Mouse (Mus musculus) lung, postnatal 0 days (tissue): ENCODE data around the gene Ttc22. TPM values are rescaled to one million over a fixed set of nuclear protein-coding genes. Genes with fewer than 3 reads are reported as not detected.

Source experiments
- ATAC-seq: fragments of 200-750 bp; cut with Nextera tagmentation; 2 replicates; pipeline ENCODE4 v1.8.0; 2017; ENCODE audit warnings: moderate library complexity
- DNase-seq: peaks from one replicate; pipeline ENCODE4 v3.0.0-alpha.2; 2016; ENCODE audit warnings: low spot score
- H3K27ac ChIP-seq: fragments of 300-500 bp; sonication (generic); 2 replicates; pipeline ENCODE4 v1.5.1; 2014; ENCODE audit warnings: antibody characterized with exemption, mild to moderate bottlenecking, low read length, mixed read lengths
- H3K27me3 ChIP-seq: fragments of 300-500 bp; sonication (generic); replicated peaks from 2 replicates; pipeline ENCODE4 v1.6.1; 2014; ENCODE audit warnings: low read length, mixed read lengths; ENCODE audit not compliant: insufficient read depth
- H3K36me3 ChIP-seq: fragments of 300-500 bp; sonication (generic); 2 replicates; pipeline ENCODE4 v1.6.1; 2014; ENCODE audit warnings: low read length, mixed read lengths; ENCODE audit not compliant: insufficient read depth
- H3K4me1 ChIP-seq: fragments of 300-500 bp; sonication (generic); 2 replicates; pipeline ENCODE4 v1.6.1; 2014; ENCODE audit warnings: antibody characterized with exemption, low read depth, low read length, mixed read lengths; ENCODE audit not compliant: insufficient read depth
- H3K4me2 ChIP-seq: fragments of 300-500 bp; sonication (generic); replicated peaks from 2 replicates; pipeline ENCODE4 v1.6.1; 2014; ENCODE audit warnings: low read depth, mild to moderate bottlenecking, low read length, moderate library complexity, mixed read lengths
- H3K4me3 ChIP-seq: fragments of 300-500 bp; sonication (generic); 2 replicates; pipeline ENCODE4 v1.5.1; 2014; ENCODE audit warnings: low read depth, low read length
- H3K9ac ChIP-seq: fragments of 300-500 bp; sonication (generic); replicated peaks from 2 replicates; pipeline ENCODE4 v1.6.1; 2014; ENCODE audit warnings: low read depth, mild to moderate bottlenecking
- H3K9me3 ChIP-seq: fragments of 300-500 bp; sonication (generic); 2 replicates; pipeline ENCODE4 v1.6.1; 2016; ENCODE audit warnings: low read length, mixed read lengths
- CTCF ChIP-seq: IDR thresholded peaks from 2 replicates; pipeline ENCODE4 v1.5.1; 2016; ENCODE audit warnings: antibody characterized with exemption, mild to moderate bottlenecking
- EP300 ChIP-seq: IDR thresholded peaks from 2 replicates; pipeline ENCODE4 v1.6.1; 2016; ENCODE audit warnings: antibody characterized with exemption, mild to moderate bottlenecking, control low read depth
- WGBS: fragments of 180-500 bp; shearing (Covaris S2); extraction: QIAGEN DNeasy Blood & Tissue Kit; methylation state at CpG from one replicate; pipeline ENCODE4 v1.1.7; 2014; 5-methylcytosine and 5-hydroxymethylcytosine counted together
- polyA plus RNA-seq: library from polyadenylated mRNA; unstranded; fragments of >200 nt; fragmentation: Nextera tagmentation; extraction: Ambion mirVana; gene quantifications from 2 replicates; pipeline ENCODE4 v1.2.1, GENCODE M21; 2015

Gene Ttc22
- polyA plus RNA-seq, 1 experiment from 2014 or later, result 2.2 TPM

GRCm38 (mm10) chr4:106645797-106646196 lies 23.6 kb downstream of the Ttc22 start:
- Histone ChIP-seq H3K27ac (no peak overlapping the region), H3K9me3 (no peaks in the 10 kb centered on the region), H3K36me3 (no peaks in the 10 kb centered on the region), H3K27me3 (no peaks in the 10 kb centered on the region), H3K4me1 (peaks cover 7% of the 10 kb centered on the region; the same call in 1 of the 2 replicates), H3K4me2 (no peak overlapping the region), H3K9ac (no peak overlapping the region), H3K4me3 (no peak overlapping the region)
- ATAC-seq (no peak), DNase-seq (no peak)
- TF ChIP-seq CTCF (no peak), EP300 (no peak)
- 69% methylated on average over 5 of the region's 5 CpGs for WGBS

GRCm38 (mm10) chr4:106647137-106647536 lies 24.9 kb downstream of the Ttc22 start:
- Histone ChIP-seq H3K4me3 (no peak overlapping the region), H3K4me1 (peaks cover 14% of the 10 kb centered on the region; the same call in 1 of the 2 replicates), H3K27me3 (no peaks in the 10 kb centered on the region), H3K9ac (no peak overlapping the region), H3K4me2 (no peak overlapping the region), H3K36me3 (no peaks in the 10 kb centered on the region), H3K27ac (no peak overlapping the region), H3K9me3 (no peaks in the 10 kb centered on the region)
- DNase-seq (no peak), ATAC-seq (no peak)
- TF ChIP-seq EP300, result no peak
- TF ChIP-seq CTCF, result no peak
- WGBS, result 84% methylated on average over 6 of the region's 6 CpGs

GRCm38 (mm10) chr4:106650833-106651527 lies 28.7 kb downstream of the Ttc22 start, which contains the start of gene Pars2:
Pars2 (plus strand) TSS chr4:106651069.
- peaks cover 6% of the 10 kb centered on the region; the same call in 1 of the 2 replicates for H3K4me1 ChIP-seq
- DNase-seq (peak; percentile 98), ATAC-seq (peak; percentile 100)
- WGBS, result 3% methylated on average over 40 of the region's 40 CpGs
- no peaks in the 10 kb centered on the region for H3K36me3 ChIP-seq
- no peak within 1 kb of the TSS for H3K27ac ChIP-seq
- peak within 1 kb of the TSS; percentile 81 for H3K4me2 ChIP-seq
- TF ChIP-seq CTCF, result no peak
- TF ChIP-seq EP300, result peak; percentile 54; the same call in 1 of the 2 replicates
- H3K9me3 ChIP-seq, result no peaks in the 10 kb centered on the region
- H3K4me3 ChIP-seq, result peak within 1 kb of the TSS; percentile 51
- no peaks in the 10 kb centered on the region for H3K27me3 ChIP-seq
- H3K9ac ChIP-seq, result peak within 1 kb of the TSS; percentile 60

- Histone ChIP-seq H3K4me1 (peaks cover 6% of the 10 kb centered on the region; the same call in 1 of the 2 replicates), H3K4me2 (no peak overlapping the region), H3K9me3 (no peaks in the 10 kb centered on the region), H3K9ac (no peak overlapping the region), H3K27ac (no peak overlapping the region), H3K27me3 (no peaks in the 10 kb centered on the region), H3K36me3 (no peaks in the 10 kb centered on the region), H3K4me3 (no peak overlapping the region)
- WGBS, result 89% methylated on average over 3 of the region's 3 CpGs
- DNase-seq (no peak), ATAC-seq (no peak)
- no peak for TF ChIP-seq EP300
- no peak for TF ChIP-seq CTCF
These were observed 30.3 kb downstream of the Ttc22 start for GRCm38 (mm10) chr4:106652546-106652945.

DNA sequence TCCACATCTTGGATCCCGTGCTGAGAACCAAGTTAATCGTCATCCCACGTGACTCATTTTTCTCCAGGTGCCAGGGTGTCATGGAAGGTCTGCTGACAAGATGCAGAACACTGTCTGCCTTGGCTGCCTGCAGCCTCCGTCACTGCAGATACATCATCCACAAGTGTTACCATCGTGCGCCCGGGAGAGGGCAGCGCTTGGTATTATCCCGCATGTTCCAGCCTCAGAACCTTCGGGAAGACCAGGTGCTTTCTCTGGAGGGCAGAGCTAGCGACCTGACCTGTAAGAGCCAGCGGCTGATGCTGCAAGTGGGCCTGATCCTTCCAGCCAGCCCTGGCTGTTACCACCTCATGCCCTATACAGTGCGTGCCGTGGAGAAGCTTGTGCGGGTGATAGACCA lies 30.8 kb downstream of the Ttc22 start:
- WGBS, result 94% methylated on average over 15 of the region's 15 CpGs

DNA sequence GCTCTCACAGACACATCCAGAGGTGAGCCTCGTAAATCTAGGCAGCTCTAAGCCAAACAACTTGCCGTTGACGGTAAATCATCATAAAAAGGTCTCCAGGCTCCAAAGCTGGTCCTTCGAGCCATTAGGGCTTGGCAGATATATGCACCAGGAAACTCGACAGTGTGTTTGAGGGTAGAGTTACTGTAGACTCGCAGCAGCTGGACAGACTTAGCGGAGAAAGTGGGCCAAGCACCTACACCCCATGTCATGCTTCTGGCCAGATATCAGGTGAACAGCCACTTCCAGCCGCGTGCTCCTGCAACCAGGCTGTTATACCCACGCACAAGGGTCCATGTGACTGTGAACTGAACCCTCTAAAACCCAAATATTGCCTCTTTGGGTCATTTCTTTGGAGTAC lies 33.4 kb downstream of the Ttc22 start:
- no peak for DNase-seq
- no peak overlapping the region for H3K9ac ChIP-seq
- WGBS, result 88% methylated on average over 10 of the region's 10 CpGs
- H3K27me3 ChIP-seq, result no peaks in the 10 kb centered on the region
- H3K9me3 ChIP-seq, result no peaks in the 10 kb centered on the region
- H3K4me1 ChIP-seq, result peaks cover 6% of the 10 kb centered on the region; the same call in 1 of the 2 replicates
- H3K36me3 ChIP-seq, result 0 out of 2 replicates have a peak, but pooled peaks cover 5% of the 10 kb centered on the region
- H3K27ac ChIP-seq, result no peak overlapping the region
- no peak for ATAC-seq
- H3K4me2 ChIP-seq, result no peak overlapping the region
- TF ChIP-seq EP300 (no peak), CTCF (no peak)
- no peak overlapping the region for H3K4me3 ChIP-seq

More for the DNA sequence above, 30.8 kb downstream of the Ttc22 start:
- ATAC-seq (no peak), DNase-seq (no peak)
- peaks cover 6% of the 10 kb centered on the region; the same call in 1 of the 2 replicates for H3K4me1 ChIP-seq
- H3K4me3 ChIP-seq, result no peak overlapping the region
- H3K27me3 ChIP-seq, result no peaks in the 10 kb centered on the region
- 0 out of 2 replicates have a peak, but pooled peaks cover 3% of the 10 kb centered on the region for H3K36me3 ChIP-seq
- H3K9ac ChIP-seq, result no peak overlapping the region
- no peak overlapping the region for H3K4me2 ChIP-seq
- H3K27ac ChIP-seq, result no peak overlapping the region
- TF ChIP-seq CTCF, result no peak
- TF ChIP-seq EP300, result no peak
- no peaks in the 10 kb centered on the region for H3K9me3 ChIP-seq
